Mouse (Mus musculus): ENCODE data around the gene Nf2.
A peak's percentile ranks its signal among the peaks of the same experiment; 100 is the strongest.

Nf2 gene

DNA sequence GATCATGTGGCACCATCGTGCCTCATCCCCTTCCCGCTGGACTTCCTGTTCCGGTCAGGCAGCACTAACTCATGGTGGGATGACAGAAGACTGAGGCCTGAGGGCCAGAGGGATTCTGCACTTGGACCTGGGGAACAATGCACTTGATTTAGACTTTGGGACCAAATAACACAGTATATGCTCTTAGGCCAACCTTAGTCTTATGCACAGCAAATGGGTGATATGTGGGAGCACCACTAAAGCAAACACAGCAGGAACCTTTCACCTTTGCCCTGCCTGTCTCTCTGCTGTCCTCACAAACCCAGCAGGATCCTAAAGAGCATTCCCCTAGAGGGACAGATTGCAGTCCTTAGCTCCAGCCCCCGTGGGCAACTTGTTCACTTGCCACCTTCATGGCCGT is 108.6 kb downstream of the Nf2 start:
- no peak for DNase-seq

DNA sequence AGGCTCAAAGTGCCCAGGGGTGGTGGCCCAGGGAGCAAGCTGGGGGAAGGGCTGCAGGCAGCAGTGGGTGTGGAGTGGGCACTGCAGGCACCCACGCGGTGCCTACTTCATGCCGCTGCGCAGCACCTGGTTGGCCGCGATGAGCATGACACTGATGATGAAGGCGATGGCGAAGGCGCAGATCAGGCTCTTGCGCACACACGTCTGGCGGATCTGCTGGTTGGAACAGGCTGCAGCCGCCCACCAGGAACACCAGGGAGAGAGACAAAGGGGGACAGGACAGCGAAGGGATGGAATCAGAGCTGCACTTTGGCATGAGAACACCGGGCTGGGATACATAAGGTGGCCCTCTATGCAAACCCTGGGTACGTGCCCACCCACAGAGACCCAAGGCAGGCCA is 110.6 kb downstream of the Nf2 start:
- DNase-seq, result peak; percentile 83

DNA sequence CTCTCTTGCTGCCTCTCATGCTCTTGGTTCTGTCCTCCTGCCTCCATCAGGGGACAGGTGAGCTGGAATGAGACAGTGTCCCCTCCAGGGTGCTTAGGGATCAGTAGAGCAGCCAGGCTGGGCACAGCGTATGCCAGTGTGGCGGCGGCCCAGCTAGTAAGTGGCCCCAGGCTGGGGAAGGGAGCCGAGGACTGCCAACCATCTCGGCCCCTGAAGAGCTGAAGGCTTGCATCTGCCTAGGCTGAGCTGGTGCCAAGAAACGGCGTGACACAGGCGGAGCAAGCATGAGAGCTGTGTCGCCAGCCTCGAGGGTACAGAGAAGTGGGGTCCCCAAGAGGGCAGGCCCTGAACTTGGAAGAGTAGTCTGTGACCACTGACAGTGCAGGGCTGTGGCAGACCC is 111.7 kb downstream of the Nf2 start:
- DNase-seq, result no peak

DNA sequence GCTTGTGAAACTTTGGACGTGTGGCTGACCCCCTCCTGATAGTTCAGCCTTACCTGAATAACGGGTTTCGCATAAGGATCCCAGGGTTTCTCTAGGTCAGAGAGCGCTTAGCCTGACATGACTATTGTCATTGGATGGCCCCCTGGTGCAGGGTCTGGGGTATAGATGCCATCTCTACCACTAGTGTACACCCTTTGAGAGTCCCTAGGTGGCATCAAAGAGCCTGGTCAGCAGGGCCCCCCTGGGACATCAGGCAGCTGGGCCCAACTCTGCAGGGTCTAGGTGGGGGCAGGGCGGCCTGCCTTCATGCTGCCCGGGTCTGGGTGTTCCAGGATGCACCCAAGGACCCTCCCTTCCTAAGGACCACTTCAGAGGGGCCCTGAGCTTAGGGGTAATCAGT is 113.0 kb downstream of the Nf2 start:
- peak; percentile 83 for DNase-seq

DNA sequence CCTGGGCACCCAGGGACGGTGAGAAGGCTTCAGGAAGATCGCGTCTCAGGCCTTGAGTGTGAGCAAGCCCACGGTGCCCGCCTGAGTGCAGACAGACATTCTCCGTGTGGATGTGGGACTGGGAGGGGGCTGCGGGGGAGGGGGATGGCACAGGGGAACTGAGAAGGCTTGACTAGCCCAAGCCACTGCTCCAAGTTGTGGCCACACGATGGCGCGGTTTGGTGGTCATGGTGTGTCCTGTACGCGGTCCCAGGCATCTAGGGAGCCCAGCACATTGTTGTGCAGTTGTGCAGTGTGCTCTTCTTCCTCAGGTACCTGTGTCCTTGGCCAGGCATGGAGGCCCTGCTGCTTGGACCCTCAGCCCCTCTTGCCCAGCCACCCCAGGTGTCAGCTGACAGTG is 115.2 kb downstream of the Nf2 start:
- no peak for DNase-seq

DNA sequence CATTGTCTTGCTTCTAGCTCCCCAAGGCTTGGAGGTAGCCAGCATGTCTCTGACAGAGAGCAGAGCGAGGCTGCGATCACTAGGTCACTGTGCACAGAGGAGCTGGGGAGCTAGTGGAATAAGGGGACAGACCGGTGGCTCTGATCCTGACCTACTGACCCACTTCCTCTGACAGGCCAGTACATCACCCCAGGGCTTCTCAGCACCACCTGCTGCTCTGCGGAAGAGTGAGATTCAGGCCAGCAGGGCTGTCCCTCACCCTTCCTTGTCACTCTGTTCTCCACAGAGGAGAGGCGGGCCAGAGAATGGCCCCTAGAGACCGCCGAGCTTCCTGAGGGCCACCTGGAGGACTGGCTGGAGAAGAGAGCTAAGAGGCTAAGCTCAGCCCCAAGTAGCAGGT is 117.6 kb downstream of the Nf2 start:
- DNase-seq, result no peak

DNA sequence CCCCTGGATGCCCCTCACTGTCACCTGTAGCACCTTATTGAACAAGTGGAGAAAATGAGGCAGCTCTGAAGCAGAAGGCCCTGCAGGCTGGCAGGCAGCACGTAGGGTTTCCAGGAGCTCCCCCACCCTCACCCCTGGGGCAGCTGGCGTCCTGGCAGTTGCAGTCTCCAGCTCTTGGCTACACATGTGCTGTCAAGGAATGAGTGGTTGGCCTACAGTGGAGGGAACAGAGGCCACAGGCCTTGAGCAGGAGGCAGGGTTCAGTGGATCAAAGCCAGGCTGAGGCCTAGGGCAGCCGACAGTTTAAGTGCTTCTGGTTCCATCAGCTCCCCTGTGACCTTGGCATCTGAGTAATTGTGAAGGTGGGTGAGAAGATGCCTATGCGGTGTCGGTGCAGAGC is 118.4 kb downstream of the Nf2 start:
- DNase-seq, result no peak

DNA sequence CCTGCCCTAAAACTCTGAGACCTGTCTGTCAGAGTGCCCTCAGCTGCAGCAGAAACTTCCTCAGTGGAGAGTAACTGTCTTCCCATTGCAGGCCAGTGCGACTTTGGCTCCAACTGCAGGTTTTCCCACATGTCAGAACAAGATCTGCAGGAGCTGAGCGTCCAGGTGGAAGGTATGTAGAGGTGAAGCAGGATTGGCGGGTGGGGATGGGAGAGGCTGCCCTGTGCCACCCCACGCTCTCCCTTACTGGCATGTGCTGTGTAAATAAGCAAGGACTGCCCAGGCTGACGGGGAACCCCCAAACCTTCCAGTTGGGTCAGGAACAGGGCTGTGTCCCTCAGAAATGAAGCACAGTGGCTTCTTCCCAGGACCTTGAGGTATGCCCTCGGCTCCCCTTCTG is 119.2 kb downstream of the Nf2 start:
- DNase-seq, result no peak

DNA sequence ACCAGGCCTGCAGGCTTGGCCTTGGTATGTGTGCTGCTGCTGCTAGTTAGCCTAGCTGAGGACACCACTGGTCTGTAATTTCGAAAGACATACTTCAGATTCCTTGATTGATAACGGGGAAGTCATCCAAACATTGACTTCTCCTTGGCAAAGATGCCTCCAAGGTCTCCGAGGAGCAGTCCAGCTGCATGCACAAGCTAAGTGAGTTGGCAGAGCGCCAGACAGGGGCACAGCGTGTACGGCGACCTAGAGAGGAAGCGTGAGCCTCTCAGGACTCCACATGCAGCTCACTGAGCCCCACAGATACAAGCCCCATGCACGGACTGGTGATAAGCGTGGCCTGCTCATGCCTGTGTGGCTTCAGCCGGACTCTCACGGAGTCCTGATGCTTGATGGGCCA is 119.7 kb downstream of the Nf2 start:
- DNase-seq, result no peak

DNA sequence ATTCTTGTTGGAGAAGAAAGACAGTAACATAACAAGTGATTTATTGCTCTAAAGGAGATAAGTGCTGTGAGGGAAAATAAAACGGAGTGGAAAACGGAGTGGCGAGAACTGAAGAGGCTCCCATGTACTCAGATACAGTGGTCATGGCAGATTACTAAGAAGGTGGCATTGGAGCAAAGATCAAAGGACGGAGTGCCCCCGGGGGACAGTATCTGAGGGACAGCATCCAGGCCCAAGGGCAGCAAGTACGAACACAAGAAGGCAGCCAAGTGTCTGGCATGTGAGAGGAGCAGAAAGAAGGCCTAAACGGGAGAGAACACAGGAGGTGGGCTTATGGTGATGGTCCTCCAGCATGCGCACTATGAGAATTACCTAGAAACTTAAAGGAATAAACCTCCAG is 127.6 kb downstream of the Nf2 start:
- DNase-seq, result no peak

DNA sequence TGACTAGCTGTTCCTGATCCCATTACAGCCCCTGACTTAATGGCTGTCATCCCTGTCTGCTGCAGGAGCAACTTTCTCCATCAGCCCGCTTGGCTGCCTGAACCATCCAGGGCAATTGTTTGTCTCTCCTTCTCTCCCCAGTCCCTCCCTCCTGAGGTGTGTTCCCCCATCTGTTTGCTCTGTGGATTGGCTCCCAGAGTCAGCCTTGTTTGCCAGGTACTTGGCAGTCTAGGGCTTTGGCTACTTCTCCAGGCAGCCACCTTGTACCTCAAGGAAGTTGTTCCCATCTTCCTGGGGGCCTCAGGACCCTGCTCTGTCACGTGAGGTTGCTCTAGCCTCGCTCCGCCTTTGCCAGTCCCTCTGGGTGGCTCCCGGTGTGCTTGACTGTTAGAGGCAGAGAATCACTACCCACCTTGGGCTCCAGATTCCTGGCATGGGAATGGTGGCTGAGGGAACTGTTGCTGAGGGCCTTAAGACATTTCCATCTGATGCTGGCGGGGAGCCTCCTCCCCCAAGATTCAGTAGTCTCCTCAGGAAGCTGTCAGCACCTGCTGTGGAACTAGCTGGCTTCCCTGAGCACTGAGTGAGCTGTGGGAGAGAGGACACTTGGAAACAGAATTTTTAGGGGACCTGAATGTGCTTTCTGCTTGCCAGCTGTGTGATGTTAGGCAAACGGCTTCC is 128.3 kb downstream of the Nf2 start:
- DNase-seq, result peak; percentile 84

DNA sequence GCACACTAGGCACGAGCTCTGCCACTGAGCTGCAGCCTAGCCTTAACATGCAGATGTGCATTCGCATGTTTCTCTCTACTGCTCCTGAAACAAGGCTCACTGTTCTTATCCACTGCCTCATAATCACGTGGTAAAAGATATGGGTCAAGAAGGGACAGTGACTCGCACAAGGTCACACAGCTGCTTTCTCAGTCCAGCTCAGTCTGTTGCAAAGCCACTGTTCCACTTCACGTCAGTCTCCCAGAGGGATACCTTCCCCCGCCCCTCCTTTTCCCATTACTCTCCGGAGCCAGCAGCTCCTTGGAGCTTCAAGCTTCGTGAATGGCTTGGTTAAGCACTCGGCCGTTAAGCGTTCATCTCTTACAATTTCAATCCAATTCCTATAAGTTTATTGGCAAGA is 128.9 kb downstream of the Nf2 start:
- peak; percentile 85 for DNase-seq

DNA sequence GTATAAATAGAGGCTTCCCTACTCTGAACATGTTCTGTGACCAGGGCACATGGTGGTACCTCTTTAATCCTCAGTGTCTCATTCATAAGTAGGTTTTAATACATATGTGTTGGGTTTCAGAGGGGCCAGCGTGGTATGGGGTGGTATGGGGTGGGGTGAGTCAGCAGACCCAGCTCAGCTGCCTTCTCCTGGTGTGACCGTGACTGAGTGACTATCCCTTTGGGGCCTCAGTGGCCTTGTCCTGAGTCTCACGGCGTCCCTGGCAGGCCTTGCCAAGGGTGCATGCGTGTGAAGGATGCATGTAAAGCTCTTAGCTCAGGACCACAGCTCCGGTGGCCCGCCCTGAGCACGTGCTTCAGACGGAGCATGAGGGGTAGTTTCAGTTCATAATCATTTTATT is 129.4 kb downstream of the Nf2 start:
- DNase-seq, result peak; percentile 81

DNA sequence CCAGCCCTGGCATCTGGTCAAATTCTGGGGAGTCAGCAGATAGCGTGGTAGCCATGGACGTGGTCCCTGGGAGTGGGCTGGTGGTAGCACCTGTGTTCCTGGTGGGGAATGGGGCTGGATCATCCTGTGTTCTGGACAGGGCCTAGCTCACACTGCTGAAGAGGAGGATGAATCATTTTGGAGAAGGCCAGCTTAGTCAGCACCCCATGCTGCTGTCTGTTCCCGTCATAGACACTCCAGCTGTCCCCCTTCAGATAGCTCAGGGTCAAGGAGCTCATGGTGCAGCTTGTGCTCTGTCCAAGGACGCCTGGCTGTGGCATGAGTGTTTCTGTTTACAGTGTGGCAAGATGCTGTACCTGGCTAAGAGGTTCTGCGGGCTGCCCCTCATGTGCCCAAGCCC is 130.8 kb downstream of the Nf2 start:
- DNase-seq, result peak; percentile 84

DNA sequence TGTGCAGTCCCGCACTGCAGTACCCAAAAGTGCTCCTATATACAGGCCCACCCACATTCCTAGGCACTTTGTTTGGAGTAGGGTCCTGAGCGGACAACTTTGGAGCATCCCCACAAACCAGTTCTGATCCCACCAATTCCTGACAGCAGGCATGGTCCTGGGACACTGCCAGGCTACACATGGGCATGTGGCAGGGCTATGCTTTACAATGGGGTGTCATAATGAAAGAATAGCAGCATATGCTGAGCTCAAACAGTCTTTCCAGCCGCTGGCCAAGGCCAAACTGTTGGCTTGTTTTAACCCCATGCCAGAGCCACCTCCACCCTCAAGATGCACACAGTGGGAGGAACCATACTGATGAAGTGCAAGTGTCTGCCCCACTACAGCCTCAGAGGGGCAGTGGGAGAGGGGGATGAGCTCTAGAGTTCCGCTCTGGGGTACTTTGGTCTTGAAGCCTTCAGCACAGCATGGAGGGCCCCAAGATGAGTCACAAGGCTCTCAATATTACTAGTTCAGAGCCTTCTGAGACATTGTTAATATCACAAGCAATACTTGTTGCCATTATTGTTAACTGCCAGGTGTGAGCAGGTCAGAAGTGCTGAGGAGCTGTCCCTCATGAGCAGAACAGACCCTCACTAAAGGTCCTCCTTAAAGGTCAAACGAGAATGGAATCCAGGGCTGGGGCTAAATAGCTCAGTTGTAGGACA is 132.7 kb downstream of the Nf2 start:
- DNase-seq, result peak; percentile 85

All from heart, adult 11 months (tissue).